In genomic region chr19:45031780-45032179, GRCm38 (mm10) we compare ENCODE assay signal across 9 mouse cellular contexts. TPM values are rescaled to one million over a fixed set of nuclear protein-coding genes. Genes with fewer than 3 reads are reported as not detected.
DNase-seq lines count a peak whose midpoint lies in the region; ATAC-seq and TF ChIP-seq lines count a peak whose summit lies in the region.
"Had no signal": no experiment of that assay in that cellular context is flagged by ENCODE, and none has a peak within 500 bp of the region (broad histone marks: within the 10 kb centered on the region; RNA-seq: fewer than 3 reads in every experiment).

No protein-coding gene starts in this region.

- H3K9ac ChIP-seq in lung, postnatal 0 days (replicated peaks; ENCODE audit: low read depth) = no peak overlapping the region
- H3K9ac ChIP-seq: liver, embryonic 15.5 days had no signal

- WGBS in lung, postnatal 0 days = 8% methylated on average over 4 of the region's 4 CpGs

- H3K4me2 ChIP-seq in lung, postnatal 0 days (replicated peaks; ENCODE audit: low read depth, low read length) = no peak overlapping the region
- H3K4me2 ChIP-seq: liver, embryonic 15.5 days had no signal

- no peak overlapping the region for H3K4me3 ChIP-seq in lung, postnatal 0 days (ENCODE audit: low read depth, low read length)
- H3K4me3 ChIP-seq: liver, embryonic 15.5 days had no signal

- no peak for TF ChIP-seq POLR2A in brain, embryonic 14.5 days (IDR thresholded peaks at IDR 0.05; ENCODE audit: borderline replicate concordance, extremely low read depth, insufficient read depth, insufficient read length, poor library complexity, severe bottlenecking)

- H3K27me3 ChIP-seq in lung, postnatal 0 days (replicated peaks; ENCODE audit: insufficient read depth, low read length) = no peaks in the 10 kb centered on the region

- H3K9me3 ChIP-seq in lung, postnatal 0 days (ENCODE audit: low read length) = no peaks in the 10 kb centered on the region
- H3K9me3 ChIP-seq: liver, embryonic 15.5 days had no signal

- TF ChIP-seq CTCF in brain, embryonic 14.5 days (IDR thresholded peaks at IDR 0.05; ENCODE audit: borderline replicate concordance, extremely low read depth, insufficient read depth, insufficient read length) = peak; percentile 86
- peak; percentile 89 for TF ChIP-seq CTCF in lung, postnatal 0 days (IDR thresholded peaks at IDR 0.05)

- TF ChIP-seq EP300 in lung, postnatal 0 days (IDR thresholded peaks at IDR 0.05) = no peak

- H3K4me1 ChIP-seq in lung, postnatal 0 days (ENCODE audit: insufficient read depth, low read depth, low read length) = no peaks in the 10 kb centered on the region; the same call in 1 of the 2 replicates

- ATAC-seq in lung, postnatal 0 days = peak; percentile 66

- no peaks in the 10 kb centered on the region for H3K36me3 ChIP-seq in lung, postnatal 0 days (ENCODE audit: insufficient read depth, low read length)
- H3K36me3 ChIP-seq: liver, embryonic 15.5 days had no signal

- H3K27ac ChIP-seq in lung, postnatal 0 days (ENCODE audit: low read length) = no peak overlapping the region
- H3K27ac ChIP-seq: liver, embryonic 15.5 days had no signal

- peak; percentile 75 to 78 for DNase-seq in adrenal gland, adult 18-20 months (ENCODE audit: low spot score in 2 of 2)
- no peak for DNase-seq in adrenal gland, postnatal 4 days (ENCODE audit: low spot score in 2 of 2)
- peak; percentile 82 for DNase-seq in brain, embryonic 14.5 days (ENCODE audit: low read depth)
- peak; percentile 75 for DNase-seq in fibroblast of lung, adult 2 months (ENCODE audit: low read depth)
- peak; percentile 53 for DNase-seq in heart, postnatal 25 days (ENCODE audit: low spot score)
- DNase-seq in kidney, postnatal 36 days = peak; percentile 81 to 87
- DNase-seq in lung, postnatal 0 days (ENCODE audit: low spot score) = peak; percentile 92
- peak; percentile 76 to 80 for DNase-seq in right cerebral cortex, postnatal 10 days (ENCODE audit: low spot score in 2 of 2)

- intact Hi-C loops in heart, postnatal 25 days (cut with DNase I) = loop anchor here (1.0 to 10.0 kb wide), 3 partner anchors 18 to 99 kb away; partner anchors contain the start of genes Sema4g and Slf2

RNA-seq across cellular contexts. Expression of gene Pdzd7, which starts 13.7 kb away (rescaled TPM):
- total RNA-seq in adrenal gland, adult 18-20 months (2021) = under 1 TPM; 0.13 to 0.48 TPM
- total RNA-seq in adrenal gland, postnatal 4 days (2021) = under 1 TPM; 0.25 to 0.34 TPM
- polyA plus RNA-seq in brain, embryonic 14.5 days (2012; rRNA removed) = 8.8 and 9.8 TPM in 2 replicates
- total RNA-seq in heart, postnatal 25 days (2021) = under 1 TPM in 1 of 2 experiments, not detected in 1; 0.16 TPM
- 0.12 and 0.13 TPM in 2 replicates for polyA plus RNA-seq in lung, postnatal 0 days (2015; fragmentation: Nextera tagmentation; extraction: Ambion mirVana)
- polyA plus RNA-seq: liver, embryonic 15.5 days had no signal

RNA-seq across cellular contexts. Expression of gene Sfxn3, which starts 15.5 kb away (rescaled TPM):
- total RNA-seq in adrenal gland, adult 18-20 months (2021) = 10 to 100 TPM; 50.1 to 51.8 TPM
- 10 to 100 TPM; 70.9 to 72.4 TPM for total RNA-seq in adrenal gland, postnatal 4 days (2021)
- polyA plus RNA-seq in brain, embryonic 14.5 days (2012; rRNA removed) = 83.3 and 93.1 TPM in 2 replicates
- total RNA-seq in heart, postnatal 25 days (2021) = 10 to 100 TPM; 10.7 to 13.9 TPM
- 45.6 and 53.0 TPM in 2 replicates for polyA plus RNA-seq in lung, postnatal 0 days (2015; fragmentation: Nextera tagmentation; extraction: Ambion mirVana)

RNA-seq across cellular contexts. Expression of gene Lzts2, which starts 17.6 kb away (rescaled TPM):
- 10 to 100 TPM; 70.6 to 72.7 TPM for total RNA-seq in adrenal gland, adult 18-20 months (2021)
- total RNA-seq in adrenal gland, postnatal 4 days (2021) = 100 to 1,000 TPM; 107 to 119 TPM
- 39.9 and 40.6 TPM in 2 replicates for polyA plus RNA-seq in brain, embryonic 14.5 days (2012; rRNA removed)
- 10 to 100 TPM; 52.0 to 69.7 TPM for total RNA-seq in heart, postnatal 25 days (2021)
- polyA plus RNA-seq in lung, postnatal 0 days (2015; fragmentation: Nextera tagmentation; extraction: Ambion mirVana) = 56.0 and 59.4 TPM in 2 replicates

RNA-seq across cellular contexts. Expression of gene Mrpl43, which starts 25.5 kb away (rescaled TPM):
- 10 to 100 TPM; 45.2 to 48.3 TPM for total RNA-seq in adrenal gland, adult 18-20 months (2021)
- total RNA-seq in adrenal gland, postnatal 4 days (2021) = 10 to 100 TPM; 49.9 to 51.2 TPM
- 96.2 and 115 TPM in 2 replicates for polyA plus RNA-seq in brain, embryonic 14.5 days (2012; rRNA removed)
- 10 to 100 TPM; 54.9 to 55.4 TPM for total RNA-seq in heart, postnatal 25 days (2021)
- 62.6 and 63.3 TPM in 2 replicates for polyA plus RNA-seq in lung, postnatal 0 days (2015; fragmentation: Nextera tagmentation; extraction: Ambion mirVana)

RNA-seq across cellular contexts. Expression of gene Twnk, which starts 26.3 kb away (rescaled TPM):
- 10 to 100 TPM; 24.7 to 30.5 TPM for total RNA-seq in adrenal gland, adult 18-20 months (2021)
- 10 to 100 TPM; 30.5 to 33.0 TPM for total RNA-seq in adrenal gland, postnatal 4 days (2021)
- polyA plus RNA-seq in brain, embryonic 14.5 days (2012; rRNA removed) = 15.6 and 16.5 TPM in 2 replicates
- total RNA-seq in heart, postnatal 25 days (2021) = 10 to 100 TPM; 27.4 to 28.4 TPM
- polyA plus RNA-seq in lung, postnatal 0 days (2015; fragmentation: Nextera tagmentation; extraction: Ambion mirVana) = 7.5 and 7.9 TPM in 2 replicates

Comparison
In these comparisons a context has a peak if more than half of its experiments do, and no peak if none do; other contexts are left out.
1. DNase-seq: peak in adrenal gland, adult 18-20 months (2 of 2), brain, embryonic 14.5 days (single experiment), fibroblast of lung, adult 2 months (single experiment), heart, postnatal 25 days (single experiment), kidney, postnatal 36 days (2 of 2), lung, postnatal 0 days (single experiment) and right cerebral cortex, postnatal 10 days (2 of 2); none in adrenal gland, postnatal 4 days (0 of 2).